Mouse (Mus musculus): ENCODE data around the gene Htatip2. TPM values are rescaled to one million over a fixed set of nuclear protein-coding genes. Genes with fewer than 3 reads are reported as not detected.

Htatip2 gene
- 12.4 and 14.6 TPM in 2 replicates for polyA plus RNA-seq (2011; ENCODE audit: insufficient read depth, insufficient read length, low read depth, missing spikeins)

DNA sequence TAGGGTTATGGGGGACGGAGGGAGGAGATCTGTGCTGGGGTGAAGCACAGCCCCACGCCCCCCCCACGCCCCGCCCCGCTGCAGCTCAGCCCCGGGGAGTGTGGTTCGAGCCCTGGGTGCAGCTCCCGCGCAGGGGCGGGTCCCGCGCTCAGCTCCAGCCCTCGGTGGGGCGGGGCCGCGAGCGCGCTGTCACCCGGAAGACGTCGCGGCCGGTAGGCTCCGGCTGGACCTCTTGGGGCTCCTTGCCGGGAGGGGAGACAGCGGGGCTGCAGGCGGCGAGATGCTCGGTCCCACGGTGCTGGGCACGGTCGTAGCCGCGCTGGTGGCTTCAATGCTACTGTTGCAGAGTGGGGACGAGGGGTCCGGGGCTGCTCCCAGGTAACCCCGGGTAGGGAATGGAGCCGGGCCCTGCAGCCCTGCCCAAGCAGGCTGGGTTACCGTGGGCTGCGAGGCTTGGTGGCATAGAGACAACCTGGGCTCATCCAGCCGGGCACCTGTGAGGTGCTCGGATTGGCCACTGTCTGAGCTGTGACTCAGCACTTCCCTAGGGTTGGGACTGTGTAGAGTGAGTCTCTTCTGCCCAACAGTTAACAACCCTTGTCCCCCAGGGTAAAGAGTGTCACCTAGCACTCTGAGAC is at the start of gene Htatip2:
Htatip2 (plus strand) TSS at position 182 of the 638 bp plus-strand sequence.
- Histone ChIP-seq H3K4me1 (ENCODE audit: control insufficient read depth, insufficient read depth, low read length) (peaks cover 3% of the 10 kb centered on the region), H3K27me3 (ENCODE audit: control insufficient read depth, insufficient read depth, low read length, poor library complexity, severe bottlenecking) (no peaks in the 10 kb centered on the region), H3K9me3 (replicated peaks; ENCODE audit: control insufficient read depth, insufficient read depth, low read length, poor library complexity, severe bottlenecking) (no peaks in the 10 kb centered on the region), H3K4me3 (ENCODE audit: low read depth, low read length) (peak within 1 kb of the TSS; percentile 88), H3K36me3 (ENCODE audit: control insufficient read depth, insufficient read depth, low read length, poor library complexity, severe bottlenecking) (no peaks in the 10 kb centered on the region), H3K27ac (ENCODE audit: insufficient read depth, low read length) (no peak within 1 kb of the TSS), H3K9ac (ENCODE audit: low read depth, poor library complexity, severe bottlenecking) (peak within 1 kb of the TSS; percentile 56)
- TF ChIP-seq EP300 (IDR thresholded peaks at IDR 0.05; ENCODE audit: insufficient read depth, low read depth, low read length) (no peak), POLR2A (IDR thresholded peaks at IDR 0.05; ENCODE audit: insufficient read depth, low read length) (no peak), CTCF (IDR thresholded peaks at IDR 0.05; ENCODE audit: low read depth, low read length) (no peak)

- Histone ChIP-seq H3K4me3 (ENCODE audit: low read depth, low read length) (no peak overlapping the region), H3K9me3 (replicated peaks; ENCODE audit: control insufficient read depth, insufficient read depth, low read length, poor library complexity, severe bottlenecking) (no peaks in the 10 kb centered on the region), H3K9ac (ENCODE audit: low read depth, poor library complexity, severe bottlenecking) (no peak overlapping the region), H3K27ac (ENCODE audit: insufficient read depth, low read length) (no peak overlapping the region), H3K27me3 (ENCODE audit: control insufficient read depth, insufficient read depth, low read length, poor library complexity, severe bottlenecking) (no peaks in the 10 kb centered on the region), H3K36me3 (ENCODE audit: control insufficient read depth, insufficient read depth, low read length, poor library complexity, severe bottlenecking) (no peaks in the 10 kb centered on the region), H3K4me1 (ENCODE audit: control insufficient read depth, insufficient read depth, low read length) (peaks cover 4% of the 10 kb centered on the region)
- TF ChIP-seq CTCF (IDR thresholded peaks at IDR 0.05; ENCODE audit: low read depth, low read length) (no peak), EP300 (IDR thresholded peaks at IDR 0.05; ENCODE audit: insufficient read depth, low read depth, low read length) (peak; percentile 35; the same call in 1 of the 2 replicates), POLR2A (IDR thresholded peaks at IDR 0.05; ENCODE audit: insufficient read depth, low read length) (no peak)
These were observed 49.4 kb upstream of the Htatip2 start for GRCm38 (mm10) chr7:49709381-49710021.

DNA sequence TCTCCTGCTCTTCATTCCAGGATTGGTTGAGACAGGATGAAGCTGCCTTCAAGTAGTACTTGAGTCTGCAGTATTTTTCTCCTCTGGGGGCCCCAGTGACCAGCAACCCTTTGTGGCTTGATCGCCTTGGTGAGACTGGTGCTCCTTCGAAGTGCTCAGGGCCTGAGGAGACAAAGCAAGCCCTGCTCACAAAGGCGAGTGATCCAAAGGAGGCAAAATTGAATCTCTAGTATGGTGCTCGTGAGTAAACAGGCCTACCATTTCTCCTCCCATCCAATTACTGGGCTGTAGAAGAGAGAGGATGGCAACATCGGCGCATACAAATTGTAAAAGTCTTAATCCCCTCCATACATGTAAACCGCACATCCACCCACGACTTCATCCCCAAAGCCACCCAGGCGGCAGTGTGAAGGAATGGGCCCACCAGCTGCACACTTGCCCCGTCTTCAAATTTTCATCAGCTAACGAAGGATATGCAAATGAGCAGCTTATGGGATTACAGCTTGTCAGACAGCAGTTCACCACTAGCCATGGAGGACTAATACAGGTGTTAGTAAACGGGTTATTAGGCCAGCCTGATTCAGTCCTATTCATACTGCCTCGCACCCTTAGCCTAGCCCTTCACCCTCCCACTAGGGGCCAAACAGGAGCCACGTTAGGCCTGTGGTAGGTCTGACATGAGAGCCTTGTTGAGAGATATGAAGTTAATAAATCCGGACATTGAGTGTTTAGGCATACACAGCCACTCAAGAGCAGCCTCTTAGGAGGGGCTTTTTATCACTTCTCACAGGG is 40.8 kb upstream of the Htatip2 start:
- Histone ChIP-seq H3K4me1 (ENCODE audit: control insufficient read depth, insufficient read depth, low read length) (no peaks in the 10 kb centered on the region), H3K9me3 (replicated peaks; ENCODE audit: control insufficient read depth, insufficient read depth, low read length, poor library complexity, severe bottlenecking) (no peaks in the 10 kb centered on the region), H3K4me3 (ENCODE audit: low read depth, low read length) (no peak overlapping the region), H3K27me3 (ENCODE audit: control insufficient read depth, insufficient read depth, low read length, poor library complexity, severe bottlenecking) (no peaks in the 10 kb centered on the region), H3K36me3 (ENCODE audit: control insufficient read depth, insufficient read depth, low read length, poor library complexity, severe bottlenecking) (no peaks in the 10 kb centered on the region), H3K9ac (ENCODE audit: low read depth, poor library complexity, severe bottlenecking) (no peak overlapping the region), H3K27ac (ENCODE audit: insufficient read depth, low read length) (no peak overlapping the region)
- TF ChIP-seq CTCF (IDR thresholded peaks at IDR 0.05; ENCODE audit: low read depth, low read length) (no peak), EP300 (IDR thresholded peaks at IDR 0.05; ENCODE audit: insufficient read depth, low read depth, low read length) (no peak)

DNA sequence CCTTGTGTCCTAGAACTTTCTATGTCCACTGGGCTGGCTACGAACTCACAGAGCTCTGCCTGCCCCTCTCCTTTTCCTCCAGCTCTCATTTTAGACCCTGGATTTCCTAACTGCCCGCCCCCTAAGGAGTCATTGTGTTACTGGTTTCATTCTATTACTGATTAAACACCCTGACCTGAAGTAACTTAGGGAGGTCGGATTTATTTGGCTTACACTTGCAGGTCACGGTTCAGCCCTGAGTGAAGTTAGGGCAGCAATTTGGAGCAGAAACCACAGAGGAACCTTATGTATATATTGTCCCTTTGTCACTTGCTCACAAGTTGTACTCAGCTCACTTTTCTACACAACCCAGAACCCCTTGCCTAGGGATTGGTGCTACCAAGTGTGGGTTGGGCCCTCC is 24.6 kb upstream of the Htatip2 start:
- Histone ChIP-seq H3K27me3 (ENCODE audit: control insufficient read depth, insufficient read depth, low read length, poor library complexity, severe bottlenecking) (no peaks in the 10 kb centered on the region), H3K9ac (ENCODE audit: low read depth, poor library complexity, severe bottlenecking) (no peak overlapping the region), H3K36me3 (ENCODE audit: control insufficient read depth, insufficient read depth, low read length, poor library complexity, severe bottlenecking) (no peaks in the 10 kb centered on the region), H3K4me3 (ENCODE audit: low read depth, low read length) (no peak overlapping the region), H3K4me1 (ENCODE audit: control insufficient read depth, insufficient read depth, low read length) (no peaks in the 10 kb centered on the region), H3K27ac (ENCODE audit: insufficient read depth, low read length) (no peak overlapping the region), H3K9me3 (replicated peaks; ENCODE audit: control insufficient read depth, insufficient read depth, low read length, poor library complexity, severe bottlenecking) (no peaks in the 10 kb centered on the region)
- TF ChIP-seq POLR2A (IDR thresholded peaks at IDR 0.05; ENCODE audit: insufficient read depth, low read length) (no peak), EP300 (IDR thresholded peaks at IDR 0.05; ENCODE audit: insufficient read depth, low read depth, low read length) (no peak), CTCF (IDR thresholded peaks at IDR 0.05; ENCODE audit: low read depth, low read length) (no peak)

GRCm38 (mm10) chr7:49739448-49739847 is 19.5 kb upstream of the Htatip2 start:
- no peak for TF ChIP-seq CTCF (IDR thresholded peaks at IDR 0.05; ENCODE audit: low read depth, low read length)
- no peak for TF ChIP-seq POLR2A (IDR thresholded peaks at IDR 0.05; ENCODE audit: insufficient read depth, low read length)
- TF ChIP-seq EP300 (IDR thresholded peaks at IDR 0.05; ENCODE audit: insufficient read depth, low read depth, low read length) = no peak
- H3K4me3 ChIP-seq (ENCODE audit: low read depth, low read length) = no peak overlapping the region
- no peaks in the 10 kb centered on the region for H3K36me3 ChIP-seq (ENCODE audit: control insufficient read depth, insufficient read depth, low read length, poor library complexity, severe bottlenecking)
- no peaks in the 10 kb centered on the region for H3K9me3 ChIP-seq (replicated peaks; ENCODE audit: control insufficient read depth, insufficient read depth, low read length, poor library complexity, severe bottlenecking)
- no peak overlapping the region for H3K27ac ChIP-seq (ENCODE audit: insufficient read depth, low read length)
- H3K27me3 ChIP-seq (ENCODE audit: control insufficient read depth, insufficient read depth, low read length, poor library complexity, severe bottlenecking) = 0 out of 2 replicates have a peak, but pooled peaks cover 2% of the 10 kb centered on the region
- no peaks in the 10 kb centered on the region for H3K4me1 ChIP-seq (ENCODE audit: control insufficient read depth, insufficient read depth, low read length)
- no peak overlapping the region for H3K9ac ChIP-seq (ENCODE audit: low read depth, poor library complexity, severe bottlenecking)

All from ES-Bruce4 (cell line).